20 mouse cellular contexts compared by ENCODE assay signal in genomic region chr2:56997500-56997899, GRCm38 (mm10).
DNase-seq lines count a peak whose midpoint lies in the region; ATAC-seq lines count a peak whose summit lies in the region.
"Had no signal": no experiment of that assay in that cellular context is flagged by ENCODE, and none has a peak within 500 bp of the region (broad histone marks: within the 10 kb centered on the region; RNA-seq: fewer than 3 reads in every experiment).

No protein-coding gene starts in this region.

- no peaks in the 10 kb centered on the region for H3K4me1 ChIP-seq in heart, embryonic 15.5 days (replicated peaks)
- H3K4me1 ChIP-seq in heart, embryonic 16.5 days (ENCODE audit: control insufficient read depth, insufficient read depth, low read length) = no peaks in the 10 kb centered on the region
- H3K4me1 ChIP-seq: forebrain, embryonic 15.5 days; hindbrain, embryonic 15.5 days; limb, embryonic 12.5 days; liver, embryonic 13.5 days; midbrain, embryonic 12.5 days; neural tube, embryonic 13.5 days had no signal

- no peaks in the 10 kb centered on the region for H3K27me3 ChIP-seq in heart, embryonic 15.5 days
- H3K27me3 ChIP-seq in heart, embryonic 16.5 days (ENCODE audit: control insufficient read depth, insufficient read depth, low read length) = no peaks in the 10 kb centered on the region
- H3K27me3 ChIP-seq: forebrain, embryonic 15.5 days; hindbrain, embryonic 15.5 days; limb, embryonic 12.5 days; liver, embryonic 13.5 days; midbrain, embryonic 12.5 days; neural tube, embryonic 13.5 days had no signal

- H3K9ac ChIP-seq in heart, embryonic 15.5 days = no peak overlapping the region
- H3K9ac ChIP-seq in heart, embryonic 16.5 days (ENCODE audit: low read length) = no peak overlapping the region
- H3K9ac ChIP-seq: forebrain, embryonic 15.5 days; hindbrain, embryonic 15.5 days; limb, embryonic 12.5 days; liver, embryonic 13.5 days; lung, embryonic 14.5 days; midbrain, embryonic 12.5 days; neural tube, embryonic 13.5 days had no signal

- no peak overlapping the region for H3K4me2 ChIP-seq in heart, embryonic 15.5 days
- peak overlapping the region; percentile 20; the same call in 1 of the 2 replicates for H3K4me2 ChIP-seq in heart, embryonic 16.5 days (ENCODE audit: low read depth, low read length)
- H3K4me2 ChIP-seq: forebrain, embryonic 15.5 days; hindbrain, embryonic 15.5 days; limb, embryonic 12.5 days; liver, embryonic 13.5 days; lung, embryonic 14.5 days; midbrain, embryonic 12.5 days; neural tube, embryonic 13.5 days had no signal

- 42% methylated on average over 10 of the region's 10 CpGs for WGBS in heart, embryonic 15.5 days
- 37% methylated on average over 10 of the region's 10 CpGs for WGBS in heart, embryonic 16.5 days

- no peak for DNase-seq in heart, adult 9 months (ENCODE audit: low spot score in 2 of 2)
- DNase-seq in embryo, embryonic 10 days (ENCODE audit: low spot score) = peak; percentile 11
- peak; percentile 3 for DNase-seq in embryo, embryonic 11 days
- no peak for DNase-seq in urinary bladder, adult 2 months (ENCODE audit: low spot score)
- no peak for DNase-seq in gastrocnemius, postnatal 4 days (ENCODE audit: low spot score in 2 of 2)
- DNase-seq: cerebellum, postnatal 10 days; gastrocnemius, postnatal 36 days; liver, embryonic 13.5 days; lung, embryonic 14.5 days; lung, postnatal 36 days; spleen, adult 18-20 months; thymus, postnatal 25 days had no signal

- peak; percentile 62; the same call in 1 of the 2 replicates for ATAC-seq in heart, embryonic 15.5 days (replicated peaks; ENCODE audit: insufficient number of reproducible peaks, insufficient read depth, low FRiP score, low read depth)
- peak; percentile 72 for ATAC-seq in heart, embryonic 16.5 days (replicated peaks; ENCODE audit: extremely low read depth, insufficient read depth, low FRiP score)
- ATAC-seq: forebrain, embryonic 15.5 days; intestine, postnatal 0 days had no signal

- no peaks in the 10 kb centered on the region for H3K9me3 ChIP-seq in heart, embryonic 15.5 days (replicated peaks)
- H3K9me3 ChIP-seq in heart, embryonic 16.5 days (replicated peaks; ENCODE audit: control insufficient read depth, low read length) = no peaks in the 10 kb centered on the region
- H3K9me3 ChIP-seq: forebrain, embryonic 15.5 days; hindbrain, embryonic 15.5 days; limb, embryonic 12.5 days; liver, embryonic 13.5 days; midbrain, embryonic 12.5 days; neural tube, embryonic 13.5 days had no signal

- H3K36me3 ChIP-seq in heart, embryonic 15.5 days = no peaks in the 10 kb centered on the region
- H3K36me3 ChIP-seq in heart, embryonic 16.5 days (ENCODE audit: control insufficient read depth, insufficient read depth) = no peaks in the 10 kb centered on the region
- H3K36me3 ChIP-seq: forebrain, embryonic 15.5 days; hindbrain, embryonic 15.5 days; limb, embryonic 12.5 days; liver, embryonic 13.5 days; midbrain, embryonic 12.5 days; neural tube, embryonic 13.5 days had no signal

- no peak overlapping the region for H3K27ac ChIP-seq in heart, embryonic 15.5 days
- no peak overlapping the region for H3K27ac ChIP-seq in heart, embryonic 16.5 days (ENCODE audit: low read length)
- H3K27ac ChIP-seq: forebrain, embryonic 15.5 days; hindbrain, embryonic 15.5 days; limb, embryonic 12.5 days; liver, embryonic 13.5 days; midbrain, embryonic 12.5 days; neural tube, embryonic 13.5 days had no signal

- H3K4me3 ChIP-seq in heart, embryonic 15.5 days = no peak overlapping the region
- H3K4me3 ChIP-seq in heart, embryonic 16.5 days (ENCODE audit: low read length) = no peak overlapping the region
- H3K4me3 ChIP-seq: forebrain, embryonic 15.5 days; hindbrain, embryonic 15.5 days; limb, embryonic 12.5 days; liver, embryonic 13.5 days; midbrain, embryonic 12.5 days; neural tube, embryonic 13.5 days had no signal

Comparison
In these comparisons a context has a peak if more than half of its experiments do, and no peak if none do; other contexts are left out.
1. DNase-seq: peak in embryo, embryonic 10 days (single experiment) and embryo, embryonic 11 days (single experiment); none in heart, adult 9 months (0 of 2), urinary bladder, adult 2 months (single experiment) and gastrocnemius, postnatal 4 days (0 of 2).